Comparison of ENCODE assay signal across 13 mouse cellular contexts in genomic region chr1:60000319-60000718, GRCm38 (mm10). TPM values are rescaled to one million over a fixed set of nuclear protein-coding genes. Genes with fewer than 3 reads are reported as not detected.
DNase-seq lines count a peak whose midpoint lies in the region; ATAC-seq and TF ChIP-seq lines count a peak whose summit lies in the region.
"Had no signal": no experiment of that assay in that cellular context is flagged by ENCODE, and none has a peak within 500 bp of the region (broad histone marks: within the 10 kb centered on the region; RNA-seq: fewer than 3 reads in every experiment).

No protein-coding gene starts in this region.

- no peak overlapping the region for H3K9ac ChIP-seq in lung, embryonic 16.5 days (ENCODE audit: low read length)
- H3K9ac ChIP-seq: limb, embryonic 12.5 days had no signal

- H3K36me3 ChIP-seq in lung, embryonic 16.5 days (ENCODE audit: control insufficient read depth, insufficient read depth, low read length), result no peaks in the 10 kb centered on the region
- H3K36me3 ChIP-seq: limb, embryonic 12.5 days had no signal

- WGBS in lung, embryonic 16.5 days, result 22% methylated on average over 2 of the region's 2 CpGs

- intact Hi-C loops in gastrocnemius, adult 2 months (cut with DNase I), result loop anchor here (2.0 kb wide), 1 partner anchor 118 kb away; no protein-coding TSS in a partner anchor

- TF ChIP-seq CTCF in gastrocnemius, adult 2 months (IDR thresholded peaks at IDR 0.05), result peak; percentile 52

- peak; percentile 20; the same call in 1 of the 2 replicates for ATAC-seq in lung, embryonic 16.5 days (ENCODE audit: low read depth)
- ATAC-seq: intestine, embryonic 16.5 days had no signal

- peak overlapping the region; percentile 28; the same call in 1 of the 2 replicates for H3K27ac ChIP-seq in gastrocnemius, adult 2 months
- H3K27ac ChIP-seq in lung, embryonic 16.5 days (ENCODE audit: low read length), result no peak overlapping the region
- H3K27ac ChIP-seq: limb, embryonic 12.5 days had no signal

- no peak overlapping the region for H3K4me3 ChIP-seq in gastrocnemius, adult 2 months
- no peak overlapping the region for H3K4me3 ChIP-seq in lung, embryonic 16.5 days (ENCODE audit: low read length)
- H3K4me3 ChIP-seq: limb, embryonic 12.5 days had no signal

- H3K4me2 ChIP-seq in lung, embryonic 16.5 days (ENCODE audit: low read depth, low read length), result no peak overlapping the region
- H3K4me2 ChIP-seq: limb, embryonic 12.5 days had no signal

- no peaks in the 10 kb centered on the region for H3K27me3 ChIP-seq in lung, embryonic 16.5 days (ENCODE audit: control insufficient read depth, insufficient read depth, low read depth, low read length)
- H3K27me3 ChIP-seq: limb, embryonic 12.5 days had no signal

- DNase-seq in gastrocnemius, adult 2 months, result no peak
- no peak for DNase-seq in gastrocnemius, postnatal 10 days
- DNase-seq in lung, postnatal 4 days, result no peak
- DNase-seq in embryo, embryonic 10.5 days (ENCODE audit: low spot score), result peak; percentile 32
- peak; percentile 25 for DNase-seq in skeletal muscle tissue, adult 2 months (ENCODE audit: low read depth, low spot score)
- no peak for DNase-seq in spleen, postnatal 36 days (ENCODE audit: low spot score in 2 of 2)
- DNase-seq in adrenal gland, postnatal 10 days, result no peak
- DNase-seq: gastrocnemius, postnatal 14 days; spleen, adult 18-20 months had no signal

- 0 out of 2 replicates have a peak, but pooled peaks cover 2% of the 10 kb centered on the region for H3K4me1 ChIP-seq in lung, embryonic 16.5 days (replicated peaks; ENCODE audit: control insufficient read depth, insufficient read depth, low read length)

- no peaks in the 10 kb centered on the region for H3K9me3 ChIP-seq in lung, embryonic 16.5 days (ENCODE audit: control insufficient read depth, low read length)
- H3K9me3 ChIP-seq: G1E; limb, embryonic 12.5 days had no signal

RNA-seq across cellular contexts. Expression of gene Ica1l, which starts 42.7 kb away (rescaled TPM):
- total RNA-seq in gastrocnemius, adult 2 months (2021), result under 1 TPM; 0.20 to 0.48 TPM
- total RNA-seq in gastrocnemius, postnatal 10 days (2021), result under 1 TPM; 0.35 to 0.72 TPM
- polyA plus RNA-seq in lung, embryonic 16.5 days (2015; fragmentation: Nextera tagmentation; extraction: Ambion mirVana), result 0.55 and 0.62 TPM in 2 replicates
- total RNA-seq in adrenal gland, postnatal 10 days (2021), result 1 to 10 TPM; 1.8 to 2.8 TPM

Comparison
In these comparisons a context has a peak if more than half of its experiments do, and no peak if none do; other contexts are left out.
1. DNase-seq: peak in embryo, embryonic 10.5 days (single experiment) and skeletal muscle tissue, adult 2 months (single experiment); none in gastrocnemius, adult 2 months (single experiment), gastrocnemius, postnatal 10 days (single experiment), lung, postnatal 4 days (0 of 2), spleen, postnatal 36 days (0 of 2) and adrenal gland, postnatal 10 days (single experiment).